Mouse (Mus musculus): Measurements from ENCODE around the gene Tprg. TPM values are rescaled to one million over a fixed set of nuclear protein-coding genes. Genes with fewer than 3 reads are reported as not detected.

Tprg gene
- total RNA-seq, 1 experiment = not detected

DNA sequence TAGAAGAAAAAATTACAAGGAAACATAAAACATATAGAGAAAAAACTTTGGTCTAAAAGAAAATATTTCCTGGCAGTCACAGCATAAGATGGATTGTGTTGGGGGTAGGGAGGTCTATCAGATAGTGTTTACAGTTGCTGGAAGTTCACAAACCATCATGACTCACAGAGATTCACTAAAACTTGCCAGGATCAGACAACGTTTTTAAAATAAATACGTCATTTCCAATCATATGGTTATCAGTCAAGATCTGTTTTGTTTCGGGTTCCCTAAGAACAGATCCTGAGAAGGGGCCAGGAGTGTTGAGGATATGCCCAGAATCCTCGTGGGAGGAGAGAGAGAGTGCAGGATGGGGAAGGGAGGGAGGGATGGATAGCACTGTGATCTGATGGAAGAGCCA lies 18.3 kb upstream of the Tprg start:
- H3K9me3 ChIP-seq (ENCODE audit: control insufficient read depth, insufficient read depth, low read depth, low read length) = no peaks in the 10 kb centered on the region
- no peaks in the 10 kb centered on the region for H3K36me3 ChIP-seq (ENCODE audit: control insufficient read depth, insufficient read depth, low read length, poor library complexity, severe bottlenecking)
- no peaks in the 10 kb centered on the region for H3K4me1 ChIP-seq (ENCODE audit: control insufficient read depth in 2 of 2, insufficient read depth in 2 of 2, low read length in 2 of 2, poor library complexity in 1 of 2)
- no peak for TF ChIP-seq ZNF384 (IDR thresholded peaks at IDR 0.05; ENCODE audit: low read depth, low read length)
- no peak for TF ChIP-seq MAFK (IDR thresholded peaks at IDR 0.05; ENCODE audit: insufficient read depth, low read depth, low read length)
- H3K4me3 ChIP-seq (ENCODE audit: insufficient read depth in 1 of 2, low read depth in 1 of 2, low read length in 2 of 2, poor library complexity in 1 of 2, severe bottlenecking in 1 of 2) = no peak overlapping the region
- DNase-seq (ENCODE audit: low read depth, low spot score) = no peak
- no peak overlapping the region for H3K27ac ChIP-seq (ENCODE audit: insufficient read depth, low read depth, low read length, poor library complexity, severe bottlenecking)
- in situ Hi-C loops (cut with MboI; ENCODE audit: low sequenced_read_pairs in 2 of 2, unreplicated experiment in 2 of 2) = loop anchor here in 1 of 2 experiments (10.0 kb wide), 1 partner anchor 1283 kb away; the partner anchor contains the start of genes Bcl6 and Gm37419
- no peak overlapping the region for H3K9ac ChIP-seq (ENCODE audit: insufficient read depth, low read depth, low read length, poor library complexity, severe bottlenecking)

DNA sequence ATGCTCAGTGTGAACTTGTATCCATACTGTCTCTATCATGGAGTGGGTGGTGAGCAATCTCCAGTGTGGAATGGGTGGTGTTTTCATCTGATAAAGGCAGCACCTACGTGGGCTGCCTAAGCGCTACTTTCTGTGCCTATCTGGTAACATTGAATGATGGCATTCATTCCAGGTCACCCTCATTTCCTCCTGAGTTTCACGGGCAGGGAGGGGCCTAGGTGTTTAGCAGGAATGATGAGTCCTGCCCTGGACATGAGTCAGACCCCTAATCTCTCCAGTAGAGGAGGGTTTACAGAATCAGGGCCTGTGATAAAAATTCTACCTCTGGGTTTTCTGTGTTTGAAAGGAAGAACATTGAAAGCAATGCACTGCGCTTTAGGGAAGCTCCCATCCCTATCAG lies 4.1 kb upstream of the Tprg start:
- in situ Hi-C loops (cut with MboI; ENCODE audit: low sequenced_read_pairs in 2 of 2, unreplicated experiment in 2 of 2) = no loop called here
- no peak overlapping the region for H3K27ac ChIP-seq (ENCODE audit: insufficient read depth, low read depth, low read length, poor library complexity, severe bottlenecking)
- H3K4me3 ChIP-seq (ENCODE audit: insufficient read depth in 1 of 2, low read depth in 1 of 2, low read length in 2 of 2, poor library complexity in 1 of 2, severe bottlenecking in 1 of 2) = no peak overlapping the region
- H3K36me3 ChIP-seq (ENCODE audit: control insufficient read depth, insufficient read depth, low read length, poor library complexity, severe bottlenecking) = no peaks in the 10 kb centered on the region
- H3K9ac ChIP-seq (ENCODE audit: insufficient read depth, low read depth, low read length, poor library complexity, severe bottlenecking) = no peak overlapping the region
- no peak for TF ChIP-seq HCFC1 (IDR thresholded peaks at IDR 0.05; ENCODE audit: borderline replicate concordance, insufficient read depth, low read length)
- TF ChIP-seq ZNF384 (IDR thresholded peaks at IDR 0.05; ENCODE audit: low read depth, low read length) = no peak
- TF ChIP-seq MAFK (IDR thresholded peaks at IDR 0.05; ENCODE audit: insufficient read depth, low read depth, low read length) = no peak
- TF ChIP-seq CHD2 (IDR thresholded peaks at IDR 0.05; ENCODE audit: low read depth, low read length) = no peak
- no peak for TF ChIP-seq ZC3H11A (IDR thresholded peaks at IDR 0.05; ENCODE audit: borderline replicate concordance, low read depth, low read length)
- no peaks in the 10 kb centered on the region for H3K9me3 ChIP-seq (ENCODE audit: control insufficient read depth, insufficient read depth, low read depth, low read length)
- no peak for DNase-seq (ENCODE audit: low read depth, low spot score)
- no peaks in the 10 kb centered on the region for H3K4me1 ChIP-seq (ENCODE audit: control insufficient read depth in 2 of 2, insufficient read depth in 2 of 2, low read length in 2 of 2, poor library complexity in 1 of 2)

DNA sequence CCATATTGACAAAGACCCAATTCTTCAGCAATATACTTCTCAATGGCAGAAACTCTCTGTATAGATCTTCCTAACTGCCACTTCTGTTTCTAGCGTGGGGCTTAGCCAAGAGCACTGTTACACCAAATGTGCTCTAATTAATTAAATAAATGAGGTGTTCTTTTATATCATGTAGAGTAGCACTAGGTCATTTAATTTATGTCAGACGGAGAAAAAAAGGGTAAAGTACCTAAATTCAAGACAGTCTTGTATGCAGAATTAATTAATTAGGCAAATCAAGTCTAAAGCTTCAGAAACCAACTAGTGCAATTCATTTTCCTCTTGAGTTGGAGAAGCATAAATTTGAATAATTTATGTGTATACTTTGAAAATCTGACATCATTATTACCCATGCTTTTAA lies 7.1 kb downstream of the Tprg start:
- no peak for TF ChIP-seq ZC3H11A (IDR thresholded peaks at IDR 0.05; ENCODE audit: borderline replicate concordance, low read depth, low read length)
- no peak for TF ChIP-seq CHD2 (IDR thresholded peaks at IDR 0.05; ENCODE audit: low read depth, low read length)
- no peak for TF ChIP-seq MAFK (IDR thresholded peaks at IDR 0.05; ENCODE audit: insufficient read depth, low read depth, low read length)
- TF ChIP-seq ZNF384 (IDR thresholded peaks at IDR 0.05; ENCODE audit: low read depth, low read length) = no peak
- TF ChIP-seq HCFC1 (IDR thresholded peaks at IDR 0.05; ENCODE audit: borderline replicate concordance, insufficient read depth, low read length) = no peak
- in situ Hi-C loops (cut with MboI; ENCODE audit: low sequenced_read_pairs in 2 of 2, unreplicated experiment in 2 of 2) = no loop called here
- Histone ChIP-seq H3K27ac (ENCODE audit: insufficient read depth, low read depth, low read length, poor library complexity, severe bottlenecking) (no peak overlapping the region), H3K4me3 (ENCODE audit: insufficient read depth in 1 of 2, low read depth in 1 of 2, low read length in 2 of 2, poor library complexity in 1 of 2, severe bottlenecking in 1 of 2) (no peak overlapping the region), H3K4me1 (ENCODE audit: control insufficient read depth in 2 of 2, insufficient read depth in 2 of 2, low read length in 2 of 2, poor library complexity in 1 of 2) (no peaks in the 10 kb centered on the region), H3K9me3 (ENCODE audit: control insufficient read depth, insufficient read depth, low read depth, low read length) (no peaks in the 10 kb centered on the region), H3K9ac (ENCODE audit: insufficient read depth, low read depth, low read length, poor library complexity, severe bottlenecking) (no peak overlapping the region), H3K36me3 (ENCODE audit: control insufficient read depth, insufficient read depth, low read length, poor library complexity, severe bottlenecking) (no peaks in the 10 kb centered on the region)
- DNase-seq (ENCODE audit: low read depth, low spot score) = no peak

DNA sequence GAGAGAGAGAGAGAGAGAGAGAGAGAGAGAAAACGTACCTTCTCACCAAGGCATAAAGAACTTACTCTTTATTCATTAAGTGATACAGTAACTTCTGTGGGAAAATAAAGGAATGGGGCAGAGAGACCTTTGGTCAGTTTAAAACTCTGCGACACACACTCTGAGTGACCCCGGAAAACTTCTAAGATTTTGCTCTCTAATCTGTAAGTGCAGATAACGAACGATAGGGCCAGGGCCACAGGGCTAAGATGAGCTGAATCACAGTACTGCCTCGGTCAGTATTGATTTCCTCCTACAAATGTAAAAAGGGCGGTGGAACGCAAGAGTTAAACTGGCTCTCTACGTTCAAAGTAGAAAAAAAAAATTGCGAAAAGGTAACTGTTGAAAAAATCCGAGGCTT lies 8.9 kb downstream of the Tprg start:
- Histone ChIP-seq H3K36me3 (ENCODE audit: control insufficient read depth, insufficient read depth, low read length, poor library complexity, severe bottlenecking) (no peaks in the 10 kb centered on the region), H3K27ac (ENCODE audit: insufficient read depth, low read depth, low read length, poor library complexity, severe bottlenecking) (no peak overlapping the region), H3K9ac (ENCODE audit: insufficient read depth, low read depth, low read length, poor library complexity, severe bottlenecking) (no peak overlapping the region), H3K9me3 (ENCODE audit: control insufficient read depth, insufficient read depth, low read depth, low read length) (no peaks in the 10 kb centered on the region), H3K4me1 (ENCODE audit: control insufficient read depth in 2 of 2, insufficient read depth in 2 of 2, low read length in 2 of 2, poor library complexity in 1 of 2) (no peaks in the 10 kb centered on the region), H3K4me3 (ENCODE audit: insufficient read depth in 1 of 2, low read depth in 1 of 2, low read length in 2 of 2, poor library complexity in 1 of 2, severe bottlenecking in 1 of 2) (no peak overlapping the region)
- TF ChIP-seq CHD2 (IDR thresholded peaks at IDR 0.05; ENCODE audit: low read depth, low read length) (no peak), MAFK (IDR thresholded peaks at IDR 0.05; ENCODE audit: insufficient read depth, low read depth, low read length) (no peak), ZNF384 (IDR thresholded peaks at IDR 0.05; ENCODE audit: low read depth, low read length) (no peak), HCFC1 (IDR thresholded peaks at IDR 0.05; ENCODE audit: borderline replicate concordance, insufficient read depth, low read length) (no peak), ZC3H11A (IDR thresholded peaks at IDR 0.05; ENCODE audit: borderline replicate concordance, low read depth, low read length) (no peak)
- in situ Hi-C loops (cut with MboI; ENCODE audit: low sequenced_read_pairs in 2 of 2, unreplicated experiment in 2 of 2) = no loop called here
- no peak for DNase-seq (ENCODE audit: low read depth, low spot score)

DNA sequence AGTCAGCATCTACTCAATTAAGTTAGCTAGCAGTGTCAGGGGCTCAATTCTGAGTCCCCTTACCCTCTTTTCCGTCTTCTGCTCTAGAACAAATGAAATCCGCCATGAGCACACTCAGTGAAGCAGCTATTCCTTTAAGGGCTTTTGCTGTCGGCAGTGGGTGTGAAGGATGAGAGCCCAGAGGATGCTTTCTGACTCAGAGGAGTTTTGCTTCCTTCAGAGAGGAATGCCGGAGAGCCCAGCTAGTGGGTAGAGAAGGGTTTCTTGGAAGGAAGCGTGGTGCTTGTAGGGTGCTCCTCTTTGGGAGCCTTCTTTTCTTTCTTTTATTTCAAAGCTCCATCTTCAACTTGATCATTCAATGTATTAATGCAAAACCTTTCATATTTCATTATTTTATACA lies 10.1 kb downstream of the Tprg start:
- Histone ChIP-seq H3K27ac (ENCODE audit: insufficient read depth, low read depth, low read length, poor library complexity, severe bottlenecking) (no peak overlapping the region), H3K4me1 (ENCODE audit: control insufficient read depth in 2 of 2, insufficient read depth in 2 of 2, low read length in 2 of 2, poor library complexity in 1 of 2) (no peaks in the 10 kb centered on the region), H3K4me3 (ENCODE audit: insufficient read depth in 1 of 2, low read depth in 1 of 2, low read length in 2 of 2, poor library complexity in 1 of 2, severe bottlenecking in 1 of 2) (no peak overlapping the region), H3K36me3 (ENCODE audit: control insufficient read depth, insufficient read depth, low read length, poor library complexity, severe bottlenecking) (no peaks in the 10 kb centered on the region), H3K9me3 (ENCODE audit: control insufficient read depth, insufficient read depth, low read depth, low read length) (no peaks in the 10 kb centered on the region), H3K9ac (ENCODE audit: insufficient read depth, low read depth, low read length, poor library complexity, severe bottlenecking) (no peak overlapping the region)
- no peak for DNase-seq (ENCODE audit: low read depth, low spot score)
- in situ Hi-C loops (cut with MboI; ENCODE audit: low sequenced_read_pairs in 2 of 2, unreplicated experiment in 2 of 2) = no loop called here
- TF ChIP-seq HCFC1 (IDR thresholded peaks at IDR 0.05; ENCODE audit: borderline replicate concordance, insufficient read depth, low read length) (no peak), ZC3H11A (IDR thresholded peaks at IDR 0.05; ENCODE audit: borderline replicate concordance, low read depth, low read length) (no peak), ZNF384 (IDR thresholded peaks at IDR 0.05; ENCODE audit: low read depth, low read length) (no peak), CHD2 (IDR thresholded peaks at IDR 0.05; ENCODE audit: low read depth, low read length) (no peak), MAFK (IDR thresholded peaks at IDR 0.05; ENCODE audit: insufficient read depth, low read depth, low read length) (no peak)
